Mouse (Mus musculus) intestine, embryonic 15.5 days (tissue): ENCODE measurements at regions not wholly inside any gene's neighbourhood (a gene's known extent, or its start where the extent isn't known, plus 50 kb on each side); places are given as distances from the start of the nearest gene placed in this dataset.

Experiments
- ATAC-seq: fragments of 200-750 bp; cut with Nextera tagmentation; 2 replicates; pipeline ENCODE4 v1.8.0; 2017; ENCODE audit warnings: moderate TSS enrichment, moderate library complexity
- H3K27ac ChIP-seq: fragments of 300-500 bp; sonication (generic); 2 replicates; pipeline ENCODE4 v1.5.1; 2015; ENCODE audit warnings: mild to moderate bottlenecking, inconsistent platforms
- H3K27me3 ChIP-seq: fragments of 300-500 bp; sonication (generic); replicated peaks from 2 replicates; pipeline ENCODE4 v1.6.1; 2015; ENCODE audit warnings: inconsistent platforms
- H3K36me3 ChIP-seq: fragments of 300-500 bp; sonication (generic); 2 replicates; pipeline ENCODE4 v1.6.1; 2015; ENCODE audit warnings: inconsistent platforms
- H3K4me1 ChIP-seq: fragments of 300-500 bp; sonication (generic); replicated peaks from 2 replicates; pipeline ENCODE4 v1.6.1; 2015; ENCODE audit warnings: inconsistent platforms
- H3K4me2 ChIP-seq: fragments of 300-500 bp; sonication (generic); replicated peaks from 2 replicates; pipeline ENCODE4 v1.6.1; 2015; ENCODE audit warnings: mild to moderate bottlenecking, inconsistent platforms
- H3K4me3 ChIP-seq: fragments of 300-500 bp; sonication (generic); replicated peaks from 2 replicates; pipeline ENCODE4 v1.5.1; 2015; ENCODE audit warnings: inconsistent platforms
- H3K9ac ChIP-seq: fragments of 300-500 bp; sonication (generic); 2 replicates; pipeline ENCODE4 v1.6.1; 2015; ENCODE audit warnings: inconsistent platforms
- H3K9me3 ChIP-seq: fragments of 300-500 bp; sonication (generic); 2 replicates; pipeline ENCODE4 v1.6.1; 2016; ENCODE audit warnings: inconsistent platforms
- WGBS: fragments of 180-500 bp; shearing (Covaris S2); methylation state at CpG from one replicate; pipeline ENCODE4 v1.1.7; 2015; 5-methylcytosine and 5-hydroxymethylcytosine counted together

- Histone ChIP-seq H3K27ac (no peak overlapping the region), H3K4me3 (no peak overlapping the region), H3K9me3 (no peaks in the 10 kb centered on the region), H3K9ac (no peak overlapping the region), H3K27me3 (no peaks in the 10 kb centered on the region), H3K4me2 (no peak overlapping the region), H3K36me3 (no peaks in the 10 kb centered on the region), H3K4me1 (no peaks in the 10 kb centered on the region)
- ATAC-seq, result no peak
Measured at GRCm38 (mm10) chr8:127942319-127942718, 416.1 kb upstream of the Nrp1 start.

- Histone ChIP-seq H3K36me3 (no peaks in the 10 kb centered on the region), H3K4me2 (no peak overlapping the region), H3K4me1 (no peaks in the 10 kb centered on the region), H3K9me3 (no peaks in the 10 kb centered on the region), H3K9ac (no peak overlapping the region), H3K4me3 (no peak overlapping the region), H3K27ac (no peak overlapping the region), H3K27me3 (no peaks in the 10 kb centered on the region)
- ATAC-seq, result no peak
Measured at GRCm38 (mm10) chr8:127944955-127945498, 413.4 kb upstream of the Nrp1 start.

GRCm38 (mm10) chr8:127957571-127957970 lies 400.8 kb upstream of the Nrp1 start:
- no peak overlapping the region for H3K9ac ChIP-seq
- WGBS, result 58% methylated on average over 1 of the region's 1 CpGs
- no peak for ATAC-seq
- no peaks in the 10 kb centered on the region for H3K27me3 ChIP-seq
- no peaks in the 10 kb centered on the region for H3K9me3 ChIP-seq
- H3K4me2 ChIP-seq, result no peak overlapping the region
- no peak overlapping the region for H3K4me3 ChIP-seq
- H3K36me3 ChIP-seq, result no peaks in the 10 kb centered on the region
- no peak overlapping the region for H3K27ac ChIP-seq
- H3K4me1 ChIP-seq, result no peaks in the 10 kb centered on the region

- Histone ChIP-seq H3K4me1 (no peaks in the 10 kb centered on the region), H3K4me2 (no peak overlapping the region), H3K27ac (no peak overlapping the region), H3K9me3 (no peaks in the 10 kb centered on the region), H3K36me3 (no peaks in the 10 kb centered on the region), H3K27me3 (no peaks in the 10 kb centered on the region), H3K4me3 (no peak overlapping the region), H3K9ac (no peak overlapping the region)
- 77% methylated on average over 12 of the region's 12 CpGs for WGBS
- no peak for ATAC-seq
Measured at GRCm38 (mm10) chr8:127958351-127959044, 399.9 kb upstream of the Nrp1 start.

- no peak overlapping the region for H3K27ac ChIP-seq
- 55% methylated on average over 1 of the region's 1 CpGs for WGBS
- H3K9ac ChIP-seq, result no peak overlapping the region
- H3K4me3 ChIP-seq, result no peak overlapping the region
- no peaks in the 10 kb centered on the region for H3K36me3 ChIP-seq
- 0 out of 2 replicates have a peak, but pooled peaks cover 3% of the 10 kb centered on the region for H3K4me1 ChIP-seq
- H3K27me3 ChIP-seq, result no peaks in the 10 kb centered on the region
- H3K9me3 ChIP-seq, result no peaks in the 10 kb centered on the region
- H3K4me2 ChIP-seq, result no peak overlapping the region
- ATAC-seq, result no peak
Measured at GRCm38 (mm10) chr8:127962862-127963261, 395.5 kb upstream of the Nrp1 start.

GRCm38 (mm10) chr8:127963625-127964024 lies 394.8 kb upstream of the Nrp1 start:
- Histone ChIP-seq H3K9ac (no peak overlapping the region), H3K9me3 (no peaks in the 10 kb centered on the region), H3K27me3 (no peaks in the 10 kb centered on the region), H3K27ac (no peak overlapping the region), H3K4me1 (0 out of 2 replicates have a peak, but pooled peaks cover 3% of the 10 kb centered on the region), H3K4me2 (no peak overlapping the region), H3K36me3 (no peaks in the 10 kb centered on the region), H3K4me3 (no peak overlapping the region)
- WGBS, result 46% methylated on average over 6 of the region's 6 CpGs
- ATAC-seq, result no peak

GRCm38 (mm10) chr8:127964801-127965200 lies 393.6 kb upstream of the Nrp1 start:
- Histone ChIP-seq H3K27me3 (no peaks in the 10 kb centered on the region), H3K36me3 (no peaks in the 10 kb centered on the region), H3K9me3 (no peaks in the 10 kb centered on the region), H3K4me2 (no peak overlapping the region), H3K27ac (no peak overlapping the region), H3K9ac (no peak overlapping the region), H3K4me1 (0 out of 2 replicates have a peak, but pooled peaks cover 3% of the 10 kb centered on the region), H3K4me3 (no peak overlapping the region)
- no peak for ATAC-seq

GRCm38 (mm10) chr8:127965341-127965740 lies 393.1 kb upstream of the Nrp1 start:
- Histone ChIP-seq H3K4me1 (0 out of 2 replicates have a peak, but pooled peaks cover 3% of the 10 kb centered on the region), H3K27ac (no peak overlapping the region), H3K4me3 (no peak overlapping the region), H3K36me3 (no peaks in the 10 kb centered on the region), H3K4me2 (no peak overlapping the region), H3K9me3 (no peaks in the 10 kb centered on the region), H3K27me3 (no peaks in the 10 kb centered on the region), H3K9ac (no peak overlapping the region)
- WGBS, result 82% methylated on average over 2 of the region's 2 CpGs
- no peak for ATAC-seq

GRCm38 (mm10) chr8:127968026-127968425 lies 390.4 kb upstream of the Nrp1 start:
- Histone ChIP-seq H3K36me3 (no peaks in the 10 kb centered on the region), H3K9ac (no peak overlapping the region), H3K4me3 (no peak overlapping the region), H3K4me1 (0 out of 2 replicates have a peak, but pooled peaks cover 3% of the 10 kb centered on the region), H3K27me3 (no peaks in the 10 kb centered on the region), H3K4me2 (no peak overlapping the region), H3K9me3 (no peaks in the 10 kb centered on the region), H3K27ac (no peak overlapping the region)
- 85% methylated on average over 2 of the region's 2 CpGs for WGBS
- no peak for ATAC-seq

GRCm38 (mm10) chr8:127973194-127973593 lies 385.2 kb upstream of the Nrp1 start:
- H3K4me2 ChIP-seq, result no peak overlapping the region
- no peaks in the 10 kb centered on the region for H3K4me1 ChIP-seq
- H3K27ac ChIP-seq, result no peak overlapping the region
- 93% methylated on average over 2 of the region's 2 CpGs for WGBS
- no peaks in the 10 kb centered on the region for H3K36me3 ChIP-seq
- H3K9me3 ChIP-seq, result no peaks in the 10 kb centered on the region
- ATAC-seq, result no peak
- no peak overlapping the region for H3K4me3 ChIP-seq
- H3K9ac ChIP-seq, result no peak overlapping the region
- no peaks in the 10 kb centered on the region for H3K27me3 ChIP-seq

- no peak overlapping the region for H3K9ac ChIP-seq
- no peak for ATAC-seq
- no peaks in the 10 kb centered on the region for H3K9me3 ChIP-seq
- H3K4me3 ChIP-seq, result no peak overlapping the region
- H3K36me3 ChIP-seq, result no peaks in the 10 kb centered on the region
- H3K4me1 ChIP-seq, result no peaks in the 10 kb centered on the region
- no peak overlapping the region for H3K4me2 ChIP-seq
- WGBS, result 67% methylated on average over 2 of the region's 2 CpGs
- H3K27ac ChIP-seq, result no peak overlapping the region
- H3K27me3 ChIP-seq, result no peaks in the 10 kb centered on the region
Measured at GRCm38 (mm10) chr8:127977746-127978145, 380.7 kb upstream of the Nrp1 start.

- no peaks in the 10 kb centered on the region for H3K27me3 ChIP-seq
- ATAC-seq, result no peak
- no peak overlapping the region for H3K9ac ChIP-seq
- no peak overlapping the region for H3K27ac ChIP-seq
- no peaks in the 10 kb centered on the region for H3K4me1 ChIP-seq
- no peaks in the 10 kb centered on the region for H3K36me3 ChIP-seq
- H3K9me3 ChIP-seq, result no peaks in the 10 kb centered on the region
- H3K4me3 ChIP-seq, result no peak overlapping the region
- 72% methylated on average over 5 of the region's 5 CpGs for WGBS
- no peak overlapping the region for H3K4me2 ChIP-seq
Measured at GRCm38 (mm10) chr8:127979180-127980030, 379.0 kb upstream of the Nrp1 start.
